Mouse (Mus musculus) hindbrain, embryonic 13.5 days (tissue): ENCODE results near the gene Olfr1308. TPM values are rescaled to one million over a fixed set of nuclear protein-coding genes. Genes with fewer than 3 reads are reported as not detected.

Experiments
- ATAC-seq: fragments of 200-750 bp; cut with Nextera tagmentation; 2 replicates; pipeline ENCODE4 v1.8.0; 2017; ENCODE audit warnings: moderate TSS enrichment; ENCODE audit not compliant: low FRiP score
- H3K27ac ChIP-seq: fragments of 300-500 bp; sonication (generic); 2 replicates; pipeline ENCODE4 v1.5.1; 2015; ENCODE audit warnings: inconsistent platforms, mild to moderate bottlenecking, moderate library complexity
- H3K27me3 ChIP-seq: fragments of 300-500 bp; sonication (generic); 2 replicates; pipeline ENCODE4 v1.6.1; 2015; ENCODE audit warnings: mild to moderate bottlenecking, inconsistent platforms
- H3K36me3 ChIP-seq: fragments of 300-500 bp; sonication (generic); 2 replicates; pipeline ENCODE4 v1.6.1; 2015; ENCODE audit warnings: mild to moderate bottlenecking, inconsistent platforms
- H3K4me1 ChIP-seq: fragments of 300-500 bp; sonication (generic); replicated peaks from 2 replicates; pipeline ENCODE4 v1.6.1; 2015; ENCODE audit warnings: inconsistent platforms
- H3K4me2 ChIP-seq: fragments of 300-500 bp; sonication (generic); 2 replicates; pipeline ENCODE4 v1.6.1; 2015; ENCODE audit warnings: inconsistent platforms, mild to moderate bottlenecking, moderate library complexity
- H3K4me3 ChIP-seq: fragments of 300-500 bp; sonication (generic); 2 replicates; pipeline ENCODE4 v1.5.1; 2015; ENCODE audit warnings: mild to moderate bottlenecking, inconsistent platforms
- H3K9ac ChIP-seq: fragments of 300-500 bp; sonication (generic); 2 replicates; pipeline ENCODE4 v1.6.1; 2015; ENCODE audit warnings: mild to moderate bottlenecking, inconsistent platforms
- H3K9me3 ChIP-seq: fragments of 300-500 bp; sonication (generic); 2 replicates; pipeline ENCODE4 v1.6.1; 2016; ENCODE audit warnings: inconsistent platforms
- WGBS: fragments of 180-500 bp; shearing (Covaris S2); methylation state at CpG from one replicate; pipeline ENCODE4 v1.1.7; 2015; 5-methylcytosine and 5-hydroxymethylcytosine counted together
- polyA plus RNA-seq: library from polyadenylated mRNA; unstranded; fragments of >200 nt; fragmentation: Nextera tagmentation; extraction: Ambion mirVana; gene quantifications from 2 replicates; pipeline ENCODE4 v1.2.1, GENCODE M21; 2015

The Olfr1308 gene
- not detected in 2 replicates for polyA plus RNA-seq

DNA sequence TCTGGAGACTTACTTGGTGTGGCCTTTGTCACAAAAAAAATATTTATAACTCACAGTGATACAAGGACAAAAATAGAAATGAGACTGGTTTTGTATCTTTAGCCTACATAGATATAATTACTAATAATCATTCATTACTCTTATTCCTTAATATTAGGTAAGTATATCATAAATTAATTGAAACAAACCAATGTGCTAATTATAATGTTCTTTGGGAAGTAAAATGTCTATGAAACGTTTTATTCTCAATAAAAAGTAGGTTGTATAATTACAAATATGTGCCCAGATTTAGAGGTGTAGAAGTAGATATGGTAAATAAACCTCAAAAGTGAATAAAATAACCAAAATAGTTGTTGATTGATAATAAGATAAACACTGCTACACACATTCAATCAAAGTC lies at the start of gene Olfr1308:
Olfr1308 (minus strand) TSS at position 101 of the 400 bp plus-strand sequence.
- ATAC-seq, result no peak
- no peaks in the 10 kb centered on the region for H3K36me3 ChIP-seq
- H3K27me3 ChIP-seq, result no peaks in the 10 kb centered on the region
- H3K27ac ChIP-seq, result no peak within 1 kb of the TSS
- WGBS, result 63% methylated on average over 1 of the region's 1 CpGs
- H3K4me2 ChIP-seq, result no peak within 1 kb of the TSS
- H3K4me3 ChIP-seq, result no peak within 1 kb of the TSS
- H3K9ac ChIP-seq, result no peak within 1 kb of the TSS
- H3K4me1 ChIP-seq, result no peaks in the 10 kb centered on the region
- no peaks in the 10 kb centered on the region for H3K9me3 ChIP-seq

- no peaks in the 10 kb centered on the region for H3K4me1 ChIP-seq
- no peak within 1 kb of the TSS for H3K4me3 ChIP-seq
- no peak within 1 kb of the TSS for H3K4me2 ChIP-seq
- no peak within 1 kb of the TSS for H3K9ac ChIP-seq
- no peaks in the 10 kb centered on the region for H3K9me3 ChIP-seq
- ATAC-seq, result no peak
- no peaks in the 10 kb centered on the region for H3K27me3 ChIP-seq
- H3K36me3 ChIP-seq, result no peaks in the 10 kb centered on the region
- no peak within 1 kb of the TSS for H3K27ac ChIP-seq
These were observed 47.9 kb upstream of the Olfr1308 start, which contains the start of gene Olfr1310 for GRCm38 (mm10) chr2:112012608-112013007. Olfr1310 (minus strand) TSS chr2:112012708.

GRCm38 (mm10) chr2:111990181-111990580 lies 25.4 kb upstream of the Olfr1308 start, which contains the start of gene Olfr1309:
Olfr1309 (minus strand) TSS chr2:111990281.
- no peak within 1 kb of the TSS for H3K9ac ChIP-seq

DNA sequence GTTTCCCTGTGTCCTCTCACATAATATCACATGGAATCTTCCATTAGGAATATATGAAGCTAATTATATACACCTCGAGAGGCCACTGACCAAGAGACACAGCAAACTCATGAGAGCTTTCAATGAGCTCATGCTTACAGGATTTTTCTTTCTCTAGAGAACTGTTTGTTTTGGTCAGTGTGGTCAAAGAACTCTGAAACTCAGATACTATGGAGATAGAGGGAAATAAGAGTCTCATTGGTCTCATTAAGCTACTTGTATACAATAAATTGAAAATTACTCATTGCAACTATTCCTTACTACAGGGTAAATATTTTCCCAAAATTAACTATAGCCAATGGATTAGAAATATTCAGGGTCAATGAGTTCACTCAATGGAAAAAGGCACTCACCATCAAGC lies 15.4 kb downstream of the Olfr1308 start, which contains the start of gene Olfr1307:
Olfr1307 (minus strand) TSS at position 101 of the 400 bp plus-strand sequence.
- no peak within 1 kb of the TSS for H3K27ac ChIP-seq
- H3K36me3 ChIP-seq, result no peaks in the 10 kb centered on the region
- H3K4me2 ChIP-seq, result no peak within 1 kb of the TSS
- no peak for ATAC-seq
- no peak within 1 kb of the TSS for H3K9ac ChIP-seq
- WGBS, result 80% methylated on average over 1 of the region's 1 CpGs
- H3K27me3 ChIP-seq, result no peaks in the 10 kb centered on the region
- no peaks in the 10 kb centered on the region for H3K4me1 ChIP-seq
- no peaks in the 10 kb centered on the region for H3K9me3 ChIP-seq
- no peak within 1 kb of the TSS for H3K4me3 ChIP-seq

More at GRCm38 (mm10) chr2:111990181-111990580, 25.4 kb upstream of the Olfr1308 start, which contains the start of gene Olfr1309:
- no peak for ATAC-seq
- no peak within 1 kb of the TSS for H3K27ac ChIP-seq
- H3K36me3 ChIP-seq, result no peaks in the 10 kb centered on the region
- H3K4me3 ChIP-seq, result no peak within 1 kb of the TSS
- H3K9me3 ChIP-seq, result no peaks in the 10 kb centered on the region
- no peaks in the 10 kb centered on the region for H3K4me1 ChIP-seq
- no peak within 1 kb of the TSS for H3K4me2 ChIP-seq
- WGBS, result 76% methylated on average over 1 of the region's 1 CpGs
- no peaks in the 10 kb centered on the region for H3K27me3 ChIP-seq

DNA sequence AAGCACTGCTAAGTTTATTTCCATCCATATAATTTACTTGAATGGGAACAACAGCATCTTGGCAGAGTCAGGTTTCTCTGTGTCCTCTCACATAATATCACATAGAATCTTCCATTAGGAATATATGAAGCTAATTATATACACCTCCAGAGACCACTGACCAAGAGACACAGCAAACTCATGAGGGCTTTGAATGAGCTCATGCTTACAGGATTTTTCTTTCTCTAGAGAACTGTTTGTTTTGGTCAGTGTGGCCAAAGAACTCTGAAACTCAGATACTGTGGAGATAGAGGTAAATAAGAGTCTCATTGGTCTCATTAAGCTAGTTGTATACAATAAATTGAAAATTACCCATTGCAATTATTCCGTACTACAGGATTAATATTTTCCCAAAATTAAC lies 48.6 kb downstream of the Olfr1308 start, which contains the start of gene Olfr1306:
Olfr1306 (minus strand) TSS at position 101 of the 400 bp plus-strand sequence.
- H3K36me3 ChIP-seq, result no peaks in the 10 kb centered on the region
- no peak within 1 kb of the TSS for H3K4me3 ChIP-seq
- no peaks in the 10 kb centered on the region for H3K4me1 ChIP-seq
- H3K27ac ChIP-seq, result no peak within 1 kb of the TSS
- no peak for ATAC-seq
- no peak within 1 kb of the TSS for H3K4me2 ChIP-seq
- WGBS, result 94% methylated on average over 1 of the region's 1 CpGs
- no peaks in the 10 kb centered on the region for H3K27me3 ChIP-seq
- no peak within 1 kb of the TSS for H3K9ac ChIP-seq
- no peaks in the 10 kb centered on the region for H3K9me3 ChIP-seq

Other genes starting within 250 kb of the Olfr1308 start
- not detected in 2 replicates for gene Olfr1301, start 213.9 kb downstream of the Olfr1308 start, polyA plus RNA-seq
- not detected in 2 replicates for gene Olfr1302, start 187.5 kb downstream of the Olfr1308 start, polyA plus RNA-seq
- gene Olfr1303, start 144.6 kb downstream of the Olfr1308 start, polyA plus RNA-seq, result not detected in 2 replicates
- gene Olfr1305, start 87.8 kb downstream of the Olfr1308 start, polyA plus RNA-seq, result not detected in 2 replicates
- not detected in 2 replicates for gene Olfr1306, start 48.7 kb downstream of the Olfr1308 start, polyA plus RNA-seq
- gene Olfr1307, start 15.5 kb downstream of the Olfr1308 start, polyA plus RNA-seq, result not detected in 2 replicates
- not detected in 2 replicates for gene Olfr1309, start 25.3 kb upstream of the Olfr1308 start, polyA plus RNA-seq
- not detected in 2 replicates for gene Olfr1310, start 47.8 kb upstream of the Olfr1308 start, polyA plus RNA-seq
- not detected in 2 replicates for gene Olfr1311, start 59.5 kb upstream of the Olfr1308 start, polyA plus RNA-seq
- not detected in 2 replicates for gene Olfr1312, start 85.3 kb upstream of the Olfr1308 start, polyA plus RNA-seq
- gene Olfr1313, start 112.9 kb upstream of the Olfr1308 start, polyA plus RNA-seq, result not detected in 2 replicates
- not detected in 2 replicates for gene Olfr1314, start 131.8 kb upstream of the Olfr1308 start, polyA plus RNA-seq
- not detected in 2 replicates for gene Olfr1315-ps1, start 150.5 kb upstream of the Olfr1308 start, polyA plus RNA-seq
- gene Olfr1316, start 170.0 kb upstream of the Olfr1308 start, polyA plus RNA-seq, result not detected in 2 replicates
- gene Olfr1317, start 175.4 kb upstream of the Olfr1308 start, polyA plus RNA-seq, result not detected in 2 replicates
- gene Olfr1318, start 189.3 kb upstream of the Olfr1308 start, polyA plus RNA-seq, result not detected in 2 replicates